Mouse (Mus musculus) spleen, adult 18-20 months (tissue): Measurements from ENCODE around the gene Ell.
"Not testable (repeated sequence)": the region's sequence is repeated elsewhere in the genome, so short reads cannot be mapped to it uniquely, and the experiment has no call there.

Experiments
- DNase-seq, 2 experiments: peaks; one replicate each; pipeline ENCODE4 v3.0.0; 2022; ENCODE audit warnings: mixed read lengths in 2 of 2

Ell gene

GRCm38 (mm10) chr8:70507027-70507393 lies 32.2 kb upstream of the Ell start:
- DNase-seq, result no peak

GRCm38 (mm10) chr8:70509281-70509952 lies 29.8 kb upstream of the Ell start:
- DNase-seq, result no peak

- peak; percentile 95 for DNase-seq
Measured at GRCm38 (mm10) chr8:70510228-70510915, 28.9 kb upstream of the Ell start, which contains the start of gene Uba52. Uba52 (minus strand) TSS chr8:70510801.

- DNase-seq, result not testable (repeated sequence)
Measured at GRCm38 (mm10) chr8:70511174-70511573, 28.1 kb upstream of the Ell start.

GRCm38 (mm10) chr8:70511770-70512169 lies 27.5 kb upstream of the Ell start:
- no peak for DNase-seq

- no peak for DNase-seq
Measured at GRCm38 (mm10) chr8:70512253-70512903, 26.9 kb upstream of the Ell start.

GRCm38 (mm10) chr8:70513441-70513840 lies 25.8 kb upstream of the Ell start:
- DNase-seq, result no peak

- DNase-seq, result no peak
Measured at GRCm38 (mm10) chr8:70517940-70518643, 21.2 kb upstream of the Ell start.

- DNase-seq, result no peak
Measured at GRCm38 (mm10) chr8:70519043-70519442, 20.2 kb upstream of the Ell start.

- no peak for DNase-seq
Measured at GRCm38 (mm10) chr8:70519606-70520005, 19.7 kb upstream of the Ell start.

- DNase-seq, result peak; percentile 92 to 93
Measured at GRCm38 (mm10) chr8:70522592-70523403, 16.5 kb upstream of the Ell start.

GRCm38 (mm10) chr8:70527111-70527511 lies 12.1 kb upstream of the Ell start:
- no peak for DNase-seq

- DNase-seq, result peak; percentile 95 to 99
Measured at GRCm38 (mm10) chr8:70527512-70528181, 11.6 kb upstream of the Ell start, which contains the start of the genes Fkbp8 and Kxd1. Fkbp8 (plus strand) TSS chr8:70527724. Kxd1 (minus strand) TSS chr8:70527956.

- no peak for DNase-seq
Measured at GRCm38 (mm10) chr8:70528182-70528797, 11.0 kb upstream of the Ell start.

GRCm38 (mm10) chr8:70529299-70529698 lies 10.0 kb upstream of the Ell start:
- no peak for DNase-seq

- no peak for DNase-seq
Measured at GRCm38 (mm10) chr8:70529741-70530161, 9.5 kb upstream of the Ell start.

- no peak for DNase-seq
Measured at GRCm38 (mm10) chr8:70530314-70530713, 8.9 kb upstream of the Ell start.

GRCm38 (mm10) chr8:70534281-70534680 lies 5.0 kb upstream of the Ell start:
- DNase-seq, result no peak

- no peak for DNase-seq
Measured at GRCm38 (mm10) chr8:70535221-70535620, 4.0 kb upstream of the Ell start.

- no peak for DNase-seq
Measured at GRCm38 (mm10) chr8:70535701-70536100, 3.6 kb upstream of the Ell start.

- peak; percentile 61 to 64 for DNase-seq
Measured at GRCm38 (mm10) chr8:70538024-70538579, 1.2 kb upstream of the Ell start.
